Mouse (Mus musculus): ENCODE results near the gene Zfp658.

GRCm38 (mm10) chr7:43580526-43580925 lies 18.5 kb downstream of the Zfp658 start:
- no peak for TF ChIP-seq POLR2A (IDR thresholded peaks at IDR 0.05; ENCODE audit: control insufficient read depth, low read depth, low read length)
- no peak for TF ChIP-seq CTCF (IDR thresholded peaks at IDR 0.05; ENCODE audit: control insufficient read depth, insufficient read depth, insufficient replicate concordance, low read depth, low read length)
